Mouse (Mus musculus) granulocyte monocyte progenitor cell, adult 5-6 weeks (primary cell): ENCODE data around the gene Aldh1l1. TPM values are rescaled to one million over a fixed set of nuclear protein-coding genes. Genes with fewer than 3 reads are reported as not detected.

Experiments used
- ATAC-seq: replicated peaks from 2 replicates; pipeline ENCODE4 v1.8.0; 2016; ENCODE audit warnings: mild to moderate bottlenecking, moderate TSS enrichment, inconsistent platforms; ENCODE audit not compliant: poor library complexity, severe bottlenecking
- total RNA-seq, 2 experiments: library from RNA; stranded (forward) in 1 of 2; stranded (reverse) in 1 of 2; fragments of 200-712, 200-1000 nt in 1 of 2; fragments of >200 nt in 1 of 2; fragmentation: Nextera tagmentation in 1 of 2; gene quantifications; 2 replicates each; pipeline ENCODE4 v1.2.3; 2014 to 2017

Gene Aldh1l1
- total RNA-seq, 2 experiments from 2014 or later = 2.6 to 9.5 TPM

DNA sequence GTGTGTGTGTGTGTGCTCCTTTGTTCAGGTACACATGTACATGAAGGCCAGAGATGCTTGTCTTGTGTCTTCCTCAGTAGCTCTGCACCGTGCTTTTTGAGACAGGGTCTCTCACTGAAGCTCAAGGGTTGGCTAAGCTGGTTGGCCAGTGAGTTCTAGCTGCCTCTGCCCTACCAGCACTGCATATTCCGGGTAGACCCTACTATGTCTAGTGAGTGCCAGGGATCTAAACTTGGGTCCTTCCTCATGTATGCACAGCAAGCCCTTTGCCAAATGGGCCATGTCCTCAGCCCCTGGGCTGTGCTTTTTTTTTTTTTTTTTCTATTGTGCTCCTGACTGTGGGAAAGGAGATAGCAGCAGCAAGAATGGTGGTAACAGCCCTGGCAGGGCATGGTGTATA, 16.0 kb upstream of the Aldh1l1 start:
- ATAC-seq = no peak

DNA sequence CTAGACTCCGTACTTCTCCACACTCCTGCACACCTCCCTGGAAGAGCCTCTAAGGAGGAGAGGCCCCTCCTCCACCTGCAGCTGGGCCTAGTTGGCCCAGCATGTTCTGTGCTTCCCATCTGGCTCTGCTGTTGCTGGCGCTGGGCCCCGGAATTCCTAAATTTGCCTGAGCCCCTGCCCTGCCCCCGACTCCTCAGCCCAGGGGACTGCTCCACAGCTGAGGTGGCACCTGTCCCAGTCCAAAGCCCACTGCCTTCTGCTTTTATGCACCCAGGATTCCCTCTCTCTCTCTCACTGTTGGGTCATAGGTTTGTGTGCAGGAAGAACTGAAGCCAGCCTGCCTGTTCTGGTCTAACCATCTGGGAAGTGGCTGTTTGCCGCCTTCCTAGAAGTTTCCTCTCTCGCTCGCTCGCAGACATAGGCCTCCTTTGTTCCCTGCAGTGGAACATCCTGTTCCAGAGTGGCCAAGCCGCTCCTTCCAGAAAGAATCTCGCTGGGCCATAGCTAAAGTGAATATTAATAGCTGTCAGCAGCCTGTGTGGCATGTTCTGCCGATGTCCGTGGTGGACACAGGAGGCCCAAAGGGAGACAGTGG, 15.2 kb upstream of the Aldh1l1 start:
- no peak for ATAC-seq

DNA sequence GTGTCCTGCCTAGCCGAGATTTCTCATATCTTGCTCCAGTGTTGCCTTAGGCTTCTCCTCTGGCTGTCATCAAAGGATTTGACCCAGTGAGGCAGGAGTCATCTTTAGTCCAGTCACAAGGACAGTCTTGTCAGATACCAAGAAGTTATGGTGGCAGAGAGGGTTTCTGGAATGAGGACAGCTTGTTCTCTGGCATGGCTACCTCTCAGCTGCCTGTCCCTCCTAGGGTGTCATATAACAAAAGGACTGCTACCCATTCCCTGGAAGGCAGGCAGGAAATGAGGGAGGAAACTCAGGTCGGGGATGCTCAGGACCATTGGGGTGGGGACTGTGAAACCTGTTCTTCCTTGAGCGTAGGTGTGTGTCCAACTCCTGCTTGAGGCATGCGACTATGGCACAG, 14.1 kb upstream of the Aldh1l1 start:
- no peak for ATAC-seq

DNA sequence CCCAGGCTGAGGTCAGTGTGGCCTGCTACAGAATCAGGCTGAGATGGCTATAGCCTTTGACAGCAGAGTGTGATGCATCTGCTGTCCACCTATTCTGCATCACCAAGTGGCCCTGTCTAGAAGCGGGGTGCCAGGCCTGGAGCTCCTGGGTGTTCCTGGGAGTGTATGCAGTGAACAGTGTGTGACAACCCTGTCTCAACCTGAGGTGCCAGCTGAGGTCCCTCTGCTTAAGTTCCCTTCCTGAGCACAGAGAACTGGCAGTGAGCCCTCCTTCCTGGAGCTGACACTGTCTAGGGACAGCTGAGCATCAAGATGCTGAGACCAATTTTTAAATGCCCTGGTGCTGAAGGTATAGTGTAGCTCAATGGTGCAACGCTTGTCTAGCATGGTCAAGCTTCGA, 13.5 kb upstream of the Aldh1l1 start:
- no peak for ATAC-seq

DNA sequence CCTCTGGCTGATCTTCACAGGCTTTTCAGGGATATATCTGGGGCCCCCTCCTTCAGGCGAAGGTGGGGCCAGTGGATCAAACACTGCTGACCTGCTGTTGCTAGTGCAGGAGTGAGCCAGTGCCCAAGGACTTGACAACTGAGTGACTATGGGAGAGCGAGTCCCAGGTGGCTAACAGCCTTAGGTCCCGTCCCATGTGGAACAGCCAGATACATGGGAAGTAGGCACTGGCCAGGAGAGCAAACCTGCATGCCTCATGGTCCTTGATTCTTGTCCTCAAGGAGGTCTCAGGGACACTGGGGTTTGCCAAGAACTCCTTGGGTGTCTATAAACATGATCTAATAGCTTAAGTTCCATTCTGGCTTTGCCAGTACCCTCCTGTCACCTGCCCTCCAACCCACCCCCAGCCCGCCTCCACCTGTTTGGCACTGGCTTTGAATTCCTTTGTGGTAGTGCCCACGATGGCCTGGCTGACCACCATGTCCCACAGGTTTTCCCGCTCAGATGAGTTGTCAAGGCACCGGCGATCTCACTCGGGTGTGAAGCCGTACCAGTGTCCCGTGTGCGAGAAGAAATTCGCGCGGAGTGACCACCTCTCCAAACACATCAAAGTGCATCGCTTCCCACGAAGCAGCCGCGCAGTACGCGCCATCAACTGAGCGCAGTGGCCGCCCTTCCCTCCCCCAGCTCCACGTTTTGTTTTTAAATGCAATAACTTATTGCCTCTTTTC, 12.4 kb upstream of the Aldh1l1 start:
- no peak for ATAC-seq

DNA sequence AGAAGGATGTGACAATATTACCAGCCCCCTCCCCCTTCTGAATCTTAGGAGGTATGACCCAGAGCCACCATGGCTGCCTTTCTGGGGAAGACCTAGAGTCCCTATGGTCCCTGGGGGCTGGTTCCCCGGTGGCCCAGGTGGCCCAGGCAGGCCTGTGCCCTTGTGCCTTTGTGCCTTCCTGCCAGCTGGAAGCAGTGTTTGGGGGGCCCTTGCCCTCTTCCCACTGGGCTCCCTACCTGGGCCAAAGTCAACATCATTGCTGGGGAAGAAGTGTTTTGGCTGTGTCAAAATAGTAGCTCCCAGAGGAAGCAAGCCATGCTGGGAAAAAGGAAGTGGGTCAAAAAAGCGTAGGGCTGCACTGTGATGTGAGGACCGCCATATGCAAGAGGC, 11.9 kb upstream of the Aldh1l1 start:
- no peak for ATAC-seq

DNA sequence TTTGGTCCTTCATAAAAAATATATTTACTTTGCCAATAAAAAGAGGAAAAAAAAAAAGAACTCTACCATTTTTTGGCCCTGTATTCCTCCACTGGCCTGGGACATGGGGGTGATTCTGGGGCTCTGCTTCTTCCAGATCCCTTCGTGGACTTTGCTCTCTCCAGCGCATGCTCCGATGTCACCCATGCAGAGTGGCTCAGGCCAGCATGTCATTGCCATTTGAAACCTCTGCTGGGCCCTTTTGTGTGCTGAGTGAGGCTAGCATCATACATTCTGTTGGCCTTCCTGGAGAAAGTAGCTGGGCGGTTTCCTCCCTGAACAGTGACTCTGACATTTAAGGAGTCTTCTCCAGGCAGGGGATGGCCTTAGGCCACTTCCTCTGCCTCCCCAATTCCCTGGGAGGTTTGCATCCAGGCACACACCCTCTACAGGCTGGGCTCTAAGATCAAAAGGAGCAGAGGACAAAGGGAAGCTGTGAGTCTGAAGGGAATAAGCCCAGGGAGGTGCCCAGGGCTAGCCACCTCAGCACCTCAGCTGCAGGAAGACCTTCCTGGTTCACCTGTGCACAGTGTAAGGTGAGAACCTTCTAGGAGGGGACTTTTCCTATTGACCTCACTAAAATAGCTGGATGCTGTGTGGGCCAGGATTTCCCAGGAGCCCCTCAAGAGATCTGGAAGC, 10.9 kb upstream of the Aldh1l1 start:
- no peak for ATAC-seq

DNA sequence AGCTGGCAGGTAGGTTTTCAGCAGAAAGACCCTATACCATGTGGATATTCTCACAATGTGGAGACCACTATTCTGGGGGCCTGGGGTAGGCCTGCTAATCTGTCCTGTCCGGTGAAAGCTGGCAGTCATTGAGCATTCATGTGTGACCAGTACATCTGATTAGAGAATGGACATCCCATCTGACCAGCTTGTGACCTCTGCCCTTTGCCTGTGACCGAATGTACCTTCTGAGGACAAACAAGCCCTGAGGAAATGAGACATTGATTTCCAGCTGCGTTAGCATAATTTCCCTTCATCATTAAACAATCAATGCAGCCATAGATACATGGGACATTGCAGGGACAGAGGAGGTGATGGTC, 10.4 kb upstream of the Aldh1l1 start:
- ATAC-seq = no peak

DNA sequence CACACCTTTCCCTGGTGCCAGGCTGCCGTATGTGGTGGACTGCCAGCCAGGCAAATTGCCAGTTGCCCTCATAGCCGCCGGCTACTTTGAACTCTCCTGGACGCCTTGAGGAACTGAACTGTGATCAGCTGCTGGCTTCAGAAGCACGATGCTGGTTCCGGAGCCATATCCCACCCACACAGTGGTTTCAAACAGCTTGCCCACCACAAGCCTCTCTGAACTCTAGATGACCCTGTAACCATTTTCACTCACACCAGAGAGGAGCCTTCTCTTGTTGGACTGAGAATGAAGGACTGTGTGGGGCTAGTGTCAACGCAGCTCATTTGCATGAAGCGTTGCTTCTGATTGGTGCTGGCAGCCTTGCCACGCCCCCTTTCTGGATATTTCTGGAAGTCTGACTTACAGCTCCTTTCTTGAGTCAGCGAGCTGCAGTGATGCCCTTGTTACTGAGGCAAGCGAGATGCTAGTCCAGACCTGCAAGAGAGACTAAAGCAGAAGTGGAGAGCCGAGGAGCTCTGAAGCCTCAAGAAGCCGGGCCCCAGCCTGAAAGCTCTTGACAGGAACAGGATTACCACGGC, 9.2 kb upstream of the Aldh1l1 start:
- ATAC-seq = peak; percentile 60

DNA sequence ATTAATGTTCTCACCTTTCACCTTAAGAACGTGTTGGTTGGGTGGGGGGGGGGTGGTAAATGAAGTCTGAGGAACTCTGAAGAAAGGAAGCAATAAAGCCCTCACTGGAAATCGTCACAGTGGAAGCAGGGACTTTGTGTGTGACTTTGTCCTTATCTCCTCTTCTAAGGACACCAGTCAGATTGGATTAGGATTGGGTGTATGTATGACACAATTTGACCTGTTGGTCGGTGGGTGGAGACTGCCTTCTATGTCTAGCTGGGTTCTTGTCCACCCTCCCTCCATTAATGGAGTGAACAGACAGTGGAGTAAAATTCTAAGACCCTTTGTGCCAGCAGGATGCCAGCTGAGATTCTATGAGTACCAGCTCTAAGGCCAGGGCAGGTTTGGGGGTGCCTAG, 2.0 kb upstream of the Aldh1l1 start:
- no peak for ATAC-seq

DNA sequence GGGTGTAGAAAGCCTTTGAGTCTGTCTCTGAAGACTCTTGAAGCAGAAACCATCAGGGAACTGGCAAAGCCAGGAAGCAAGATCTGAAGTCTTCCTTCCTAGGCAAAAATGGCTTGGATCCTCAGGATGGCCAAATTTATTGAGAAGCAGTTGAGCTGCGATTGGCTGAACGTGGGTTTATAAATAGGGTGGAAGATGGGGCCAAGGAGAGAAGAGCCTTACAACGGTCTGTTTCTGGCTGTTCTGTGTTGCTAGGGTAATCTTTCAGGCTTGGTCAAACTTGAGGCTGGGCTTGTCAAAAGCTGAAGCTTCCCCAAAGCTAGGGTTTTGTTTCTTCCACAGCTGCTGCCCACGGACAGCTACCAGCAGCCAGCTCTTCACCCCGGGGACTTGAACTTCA, 1.4 kb upstream of the Aldh1l1 start:
- ATAC-seq = no peak

DNA sequence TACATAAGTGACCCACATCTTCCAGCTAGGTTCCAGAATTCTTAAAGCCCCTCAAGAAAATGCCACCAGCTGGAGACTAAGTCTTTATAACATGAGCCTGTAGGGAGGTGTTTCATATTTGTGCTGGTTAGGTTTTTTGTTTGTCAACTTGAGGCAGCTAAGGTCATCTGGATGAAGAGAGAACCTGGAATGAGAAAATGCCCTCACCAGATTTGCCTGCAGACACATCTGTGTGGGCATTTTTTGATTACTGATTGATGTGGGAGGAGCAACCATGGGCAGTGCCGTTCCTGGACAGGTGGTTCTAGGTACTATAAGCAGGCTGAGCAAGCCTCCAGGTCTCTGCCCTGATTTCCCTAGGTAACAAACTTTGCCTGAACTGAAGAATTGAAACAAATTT, 1.3 kb downstream of the Aldh1l1 start:
- ATAC-seq = no peak

DNA sequence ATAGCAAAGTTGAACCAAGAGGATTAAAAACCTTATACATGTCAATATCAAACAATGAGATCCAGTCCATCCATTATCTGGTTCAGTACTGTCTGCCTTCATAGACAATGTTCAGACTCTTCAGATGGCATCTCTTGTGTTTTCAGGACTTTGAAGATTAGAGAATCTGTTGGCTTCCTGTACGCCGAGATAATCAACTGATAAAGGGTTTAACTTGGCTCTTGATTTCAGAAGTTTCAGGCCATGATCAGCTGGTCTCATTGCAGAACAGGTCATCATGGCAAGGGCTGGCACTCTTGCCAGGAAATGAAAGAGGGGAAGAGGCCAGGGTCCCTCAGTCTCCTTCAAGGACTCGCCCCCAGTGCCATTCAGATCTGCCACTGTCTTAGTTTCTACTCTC, 3.3 kb downstream of the Aldh1l1 start:
- no peak for ATAC-seq

DNA sequence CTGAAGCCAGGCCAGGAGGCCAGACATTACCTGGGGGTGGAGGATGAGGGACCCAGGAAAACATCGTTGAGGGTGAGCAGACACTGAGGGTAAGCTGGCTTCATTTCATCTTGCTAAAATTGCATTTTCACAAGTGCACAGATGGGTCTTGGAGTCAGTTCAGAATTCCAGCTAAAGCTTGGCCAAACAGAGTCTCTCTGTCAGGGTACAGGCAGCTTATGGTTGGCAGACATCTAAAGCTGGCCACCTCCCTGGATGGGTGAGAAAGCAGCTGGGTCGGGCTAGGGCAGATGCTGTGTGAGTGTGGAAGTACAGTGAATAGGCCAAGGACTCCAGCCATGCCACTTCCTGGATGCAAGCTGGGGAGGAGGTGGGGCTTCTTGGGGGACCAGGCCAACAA, 4.7 kb downstream of the Aldh1l1 start:
- ATAC-seq = no peak

DNA sequence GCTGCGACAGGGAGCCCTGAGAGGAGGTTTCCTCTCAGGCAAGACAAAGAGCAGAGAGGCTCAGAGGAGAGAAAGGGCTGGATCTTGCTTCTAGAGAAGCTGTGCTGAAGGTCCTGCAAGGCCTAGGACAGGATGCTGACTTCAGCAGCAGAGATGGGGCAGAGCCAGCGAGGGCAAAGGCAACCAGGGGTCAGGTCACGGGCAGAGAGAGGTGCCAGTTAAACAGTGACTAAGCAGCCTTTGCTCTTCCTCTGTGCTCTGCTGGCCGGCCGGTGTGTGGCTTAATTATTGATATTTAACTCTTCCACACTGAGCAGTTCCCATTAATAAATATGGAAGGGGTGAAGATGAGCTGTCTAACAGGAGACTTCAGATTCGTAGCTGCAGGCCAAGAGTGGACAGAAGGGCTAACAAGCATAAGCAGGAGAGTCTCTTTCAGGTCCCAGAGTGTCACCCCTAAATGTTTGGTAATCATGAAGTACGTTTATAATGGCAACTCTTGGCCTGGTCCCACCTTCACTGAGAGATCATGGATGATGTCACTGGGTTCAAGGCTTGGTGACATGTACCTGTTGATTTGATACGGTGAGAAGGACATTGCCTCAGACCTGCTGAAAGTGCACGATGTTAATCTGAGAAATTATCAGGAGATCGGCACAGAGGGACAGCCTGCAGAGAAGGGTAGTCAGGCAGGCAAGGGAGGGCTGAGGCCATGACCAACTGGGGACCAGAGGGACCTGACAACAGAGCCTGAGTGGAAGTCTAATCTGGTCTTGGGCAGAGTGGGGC, 5.9 kb downstream of the Aldh1l1 start:
- no peak for ATAC-seq

DNA sequence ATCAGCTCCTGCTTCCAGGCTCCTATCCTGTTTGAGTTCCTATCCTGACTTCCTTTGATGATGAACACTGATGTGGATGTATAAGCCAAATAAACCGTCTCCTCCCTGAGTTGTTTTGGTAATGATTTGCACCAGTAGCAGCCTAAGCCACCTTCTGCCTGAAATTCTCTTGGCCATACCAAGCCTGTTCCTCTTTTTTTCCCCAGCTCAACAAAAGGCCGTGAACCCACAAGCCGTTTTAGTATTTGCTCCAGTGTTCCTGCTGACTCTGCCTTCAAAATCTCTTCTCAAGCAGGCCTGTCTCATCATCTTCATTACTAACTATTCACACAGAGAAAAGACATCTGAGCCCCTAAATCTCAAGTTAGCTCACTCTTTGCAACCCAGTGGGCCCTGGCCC, 7.9 kb downstream of the Aldh1l1 start:
- ATAC-seq = no peak

DNA sequence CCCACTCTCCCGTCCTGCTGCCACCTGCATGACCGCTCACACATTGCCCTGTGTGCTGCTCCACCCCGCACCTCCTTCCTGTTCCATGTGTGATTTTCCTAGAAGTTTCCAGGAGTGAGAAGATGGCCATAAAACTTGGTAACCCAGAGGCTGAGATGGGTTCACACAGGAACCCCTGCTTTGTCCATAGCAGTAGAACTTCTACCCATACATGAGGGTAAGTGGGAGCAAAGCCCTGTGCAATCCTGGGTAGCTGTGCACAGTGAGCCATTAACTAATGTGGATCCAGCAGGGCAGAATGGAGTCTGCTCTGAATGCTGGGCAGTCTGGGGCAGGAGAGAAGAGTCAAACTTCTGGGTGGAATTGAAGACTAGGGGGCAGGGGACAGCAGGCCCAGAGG, 8.3 kb downstream of the Aldh1l1 start:
- ATAC-seq = no peak

DNA sequence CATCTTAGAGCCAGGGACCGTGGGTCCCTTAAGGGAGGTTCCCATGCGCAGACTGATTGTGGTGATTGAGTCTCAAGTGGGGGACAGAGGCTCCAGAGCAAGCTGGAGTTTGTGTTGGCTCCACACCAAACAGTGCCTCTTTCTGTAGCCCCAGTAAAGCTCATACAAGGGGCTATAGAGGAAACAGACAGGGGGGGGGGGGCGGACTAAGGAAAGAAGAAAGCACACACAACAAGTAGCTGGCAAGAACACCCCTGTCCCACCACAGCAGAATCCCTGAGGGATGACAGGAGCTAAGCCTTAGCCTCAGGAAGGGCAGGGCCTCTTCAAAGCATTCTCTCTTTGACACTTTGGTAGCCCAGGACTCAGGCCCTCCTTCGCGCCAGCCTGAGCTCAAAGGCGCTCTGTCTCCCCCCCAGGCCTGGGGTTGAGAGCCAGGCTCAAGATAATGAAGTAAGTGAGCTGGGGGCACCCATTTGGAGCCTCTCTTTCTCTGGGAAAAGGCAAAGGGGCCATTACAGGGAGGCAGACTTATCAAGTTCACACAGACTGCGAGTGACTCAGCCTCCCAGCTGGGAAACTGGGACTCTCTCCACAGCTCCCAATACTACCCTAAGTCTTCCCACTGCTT, 9.2 kb downstream of the Aldh1l1 start:
- ATAC-seq = no peak

DNA sequence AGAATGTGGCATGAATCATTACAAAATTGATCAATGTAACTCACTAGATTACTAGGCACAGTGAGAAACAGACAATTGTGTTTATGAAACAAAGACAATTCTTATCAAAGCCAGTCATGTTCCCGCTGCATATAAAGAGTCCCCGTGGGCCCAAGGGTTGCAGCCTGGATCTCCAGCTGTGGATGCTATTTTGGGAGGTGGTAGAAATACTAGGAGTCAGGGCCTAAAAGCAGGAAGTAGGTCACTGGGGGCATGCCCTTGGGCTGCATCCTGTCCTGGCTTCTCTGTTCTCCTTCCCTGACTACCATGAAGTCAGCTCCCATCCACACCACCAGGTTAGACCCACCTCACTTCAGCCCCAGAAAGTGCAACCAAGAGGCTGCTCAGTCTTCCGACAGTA, 10.0 kb downstream of the Aldh1l1 start:
- ATAC-seq = 0 out of 2 replicates have a peak, but pooled peaks have one; percentile 14

DNA sequence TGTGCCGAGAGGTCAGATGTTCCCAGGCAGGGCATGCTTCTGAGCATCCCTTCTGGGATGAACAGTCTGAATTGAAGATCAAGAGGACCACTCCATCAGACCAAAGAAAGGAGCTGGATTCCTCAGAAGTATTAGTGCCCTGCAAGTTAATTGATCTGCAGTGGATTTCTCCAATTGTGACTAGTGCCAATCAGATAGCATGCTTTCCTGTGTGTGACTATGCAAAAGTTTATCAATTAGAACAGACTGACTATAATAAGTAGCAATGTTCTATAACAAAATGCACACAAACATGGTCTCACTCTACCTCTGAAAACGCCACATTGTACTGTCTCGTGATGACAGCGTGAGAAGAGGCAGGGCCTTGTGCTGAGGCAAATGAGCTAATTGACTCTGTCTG, 13.3 kb downstream of the Aldh1l1 start:
- no peak for ATAC-seq
